Mouse (Mus musculus): Measurements from ENCODE around the gene Gm49358.

- no peak for TF ChIP-seq POLR2A (IDR thresholded peaks at IDR 0.05; ENCODE audit: borderline replicate concordance, low read depth, low read length)
- no peak for TF ChIP-seq CTCF (IDR thresholded peaks at IDR 0.05; ENCODE audit: low read depth, low read length)
Measured at GRCm38 (mm10) chr10:86872591-86872990, 108.8 kb downstream of the Gm49358 start.
